Mouse (Mus musculus): Measurements from ENCODE around the gene Olfr661. TPM values are rescaled to one million over a fixed set of nuclear protein-coding genes. Genes with fewer than 3 reads are reported as not detected.

The Olfr661 gene
- total RNA-seq (2021) = not detected
- long read RNA-seq, experiment 1 = 0 reads
- long read RNA-seq, experiment 2 = 0 reads

DNA sequence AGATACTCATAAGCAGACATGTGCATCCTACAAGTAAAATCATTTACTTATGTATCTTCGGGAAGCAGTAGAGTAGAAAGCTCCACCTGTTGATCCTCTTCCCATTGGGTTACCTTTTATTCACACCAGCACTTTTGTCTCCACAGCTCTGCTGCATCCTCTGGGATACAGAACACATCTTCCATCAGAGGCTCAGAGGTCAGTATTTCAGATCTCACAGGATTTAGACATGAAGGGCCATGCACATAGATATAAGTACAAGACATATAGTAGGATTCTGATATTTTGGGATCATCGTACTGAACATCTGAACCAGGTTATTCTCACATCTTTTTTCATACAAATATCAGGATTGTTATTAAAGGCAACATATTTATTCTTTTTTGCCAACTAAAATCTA, at the start of gene Olfr661:
TSS of gene Olfr661 (plus strand) at position 301 of the 400 bp plus-strand sequence.
- intact Hi-C loops (cut with DNase I) = no loop called here
- DNase-seq (ENCODE audit: low spot score in 2 of 2) = no peak

DNA sequence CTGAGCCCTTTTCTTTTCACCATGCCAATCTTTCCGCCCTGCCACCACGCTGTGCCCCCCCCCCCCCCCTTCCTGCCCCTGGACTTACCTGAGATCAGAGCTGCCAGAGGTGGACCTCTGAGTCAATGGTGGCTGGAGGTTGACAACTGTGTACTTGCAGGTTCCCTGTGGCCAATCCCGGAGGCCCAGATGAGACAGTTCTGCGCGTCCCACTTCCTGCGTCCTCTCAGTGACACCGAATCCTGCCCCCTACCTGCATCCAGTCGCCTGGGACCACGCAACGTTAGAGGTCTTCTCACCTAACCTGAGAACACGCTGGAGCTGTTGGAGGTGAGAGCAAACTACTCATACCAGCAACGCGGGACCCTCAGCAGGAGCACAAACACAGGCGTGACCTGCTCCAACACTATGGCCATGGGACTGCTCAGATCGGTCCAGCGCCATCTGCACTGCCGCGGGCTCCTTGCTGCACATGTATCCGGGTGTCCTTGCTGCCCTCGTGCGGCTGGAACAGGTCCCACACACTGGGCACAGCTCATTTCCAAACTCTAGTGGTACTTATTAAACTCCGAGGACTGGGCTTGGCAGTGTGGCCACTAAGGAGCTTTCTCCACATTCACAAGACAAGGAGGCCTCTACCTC, 39.3 kb upstream of the Olfr661 start, which contains the start of gene Olfr658:
TSS of gene Olfr658 (minus strand) at position 465 of the 642 bp plus-strand sequence.
- DNase-seq (ENCODE audit: low spot score in 2 of 2) = peak; percentile 13 to 37
- intact Hi-C loops (cut with DNase I) = no loop called here

DNA sequence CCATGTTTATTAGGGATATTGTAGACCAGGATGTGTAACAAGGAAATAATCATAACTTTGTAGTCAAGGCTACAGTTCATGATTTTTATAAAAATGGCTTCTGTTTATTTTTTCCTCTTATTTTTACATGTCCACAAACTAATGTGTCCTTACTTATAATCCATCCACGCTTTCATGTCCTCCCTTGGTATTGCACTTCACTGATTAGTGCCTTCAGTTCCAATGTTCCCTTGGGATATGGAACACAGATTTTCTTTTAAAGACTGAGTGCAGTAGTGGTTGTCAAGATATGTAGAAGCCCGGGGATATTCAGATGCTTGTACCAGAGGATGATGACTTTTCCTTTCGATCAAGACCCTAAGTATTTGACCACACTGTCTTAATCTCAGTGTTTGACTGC, 19.8 kb upstream of the Olfr661 start, which contains the start of gene Olfr659:
TSS of gene Olfr659 (plus strand) at position 301 of the 400 bp plus-strand sequence.
- no peak for DNase-seq (ENCODE audit: low spot score in 2 of 2)
- intact Hi-C loops (cut with DNase I) = no loop called here

Other genes starting within 250 kb of the Olfr661 start
- under 1 TPM; 0.57 to 0.70 TPM for gene Trim30a, start 221.3 kb upstream of the Olfr661 start, total RNA-seq (2021)
- gene Trim30d, start 178.7 kb upstream of the Olfr661 start, total RNA-seq (2021) = under 1 TPM; 0.21 to 0.55 TPM
- gene Olfr651, start 136.4 kb upstream of the Olfr661 start, total RNA-seq (2021) = not detected
- not detected for gene Olfr652, start 125.6 kb upstream of the Olfr661 start, total RNA-seq (2021)
- not detected for gene Olfr653, start 109.2 kb upstream of the Olfr661 start, total RNA-seq (2021)
- not detected for gene Olfr654, start 99.5 kb upstream of the Olfr661 start, total RNA-seq (2021)
- gene Olfr655, start 84.7 kb upstream of the Olfr661 start, total RNA-seq (2021) = not detected
- not detected for gene Olfr656, start 72.5 kb upstream of the Olfr661 start, total RNA-seq (2021)
- not detected for gene Olfr657, start 61.7 kb upstream of the Olfr661 start, total RNA-seq (2021)
- not detected for gene Olfr658, start 39.2 kb upstream of the Olfr661 start, total RNA-seq (2021)
- gene Olfr659, start 19.7 kb upstream of the Olfr661 start, total RNA-seq (2021) = not detected
- not detected for gene Usp17le, start 91.0 kb downstream of the Olfr661 start, total RNA-seq (2021)
- not detected for gene Usp17lb, start 156.1 kb downstream of the Olfr661 start, total RNA-seq (2021)
- not detected for gene Usp17la, start 170.5 kb downstream of the Olfr661 start, total RNA-seq (2021)
- not detected for gene Olfr665, start 191.5 kb downstream of the Olfr661 start, total RNA-seq (2021)
- not detected for gene Olfr666, start 209.5 kb downstream of the Olfr661 start, total RNA-seq (2021)
- not detected for gene Olfr667, start 235.0 kb downstream of the Olfr661 start, total RNA-seq (2021)
- gene Olfr668, start 241.6 kb downstream of the Olfr661 start, total RNA-seq (2021) = not detected
- gene Olfr669, start 247.7 kb downstream of the Olfr661 start, total RNA-seq (2021) = not detected

Measured in left cerebral cortex, postnatal 14 days (tissue).